Comparison of ENCODE assay signal across 18 mouse cellular contexts in the genomic region with DNA sequence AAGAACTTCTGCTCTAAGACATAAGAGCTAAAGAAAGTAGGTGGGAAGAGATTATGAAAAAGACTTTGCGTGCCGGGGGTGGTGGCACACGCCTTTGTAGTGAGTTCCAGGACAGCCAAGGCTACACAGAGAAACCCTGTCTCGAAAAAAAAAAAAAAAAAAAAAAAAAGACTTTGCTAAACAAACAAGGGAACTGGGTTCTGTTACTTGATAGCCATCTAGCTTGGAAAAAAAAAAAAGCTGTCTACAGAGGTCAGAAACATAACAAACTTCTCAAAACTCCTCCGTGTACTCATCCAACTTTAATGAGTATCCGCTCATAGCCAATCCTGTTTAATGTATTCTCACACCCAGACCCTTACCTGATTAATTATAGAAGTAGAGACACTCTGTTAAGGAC.
"Had no signal": no experiment of that assay in that cellular context is flagged by ENCODE, and none has a peak within 500 bp of the region (broad histone marks: within the 10 kb centered on the region; RNA-seq: fewer than 3 reads in every experiment).

No protein-coding gene starts in this region.

- H3K9me3 ChIP-seq: midbrain, embryonic 10.5 days; midbrain, embryonic 12.5 days; neural tube, embryonic 13.5 days; neural tube, embryonic 15.5 days had no signal

- H3K4me2 ChIP-seq: lung, embryonic 14.5 days; midbrain, embryonic 12.5 days; neural tube, embryonic 13.5 days; neural tube, embryonic 15.5 days had no signal

- ATAC-seq: midbrain, embryonic 16.5 days had no signal

- H3K36me3 ChIP-seq: midbrain, embryonic 10.5 days; midbrain, embryonic 12.5 days; neural tube, embryonic 13.5 days; neural tube, embryonic 15.5 days had no signal

- H3K4me3 ChIP-seq: midbrain, embryonic 10.5 days; midbrain, embryonic 12.5 days; myocyte; neural tube, embryonic 13.5 days; neural tube, embryonic 15.5 days had no signal

- H3K27me3 ChIP-seq: neural tube, embryonic 15.5 days had no signal

- H3K27ac ChIP-seq: midbrain, embryonic 10.5 days; midbrain, embryonic 12.5 days; neural tube, embryonic 13.5 days; neural tube, embryonic 15.5 days had no signal

- H3K9ac ChIP-seq: lung, embryonic 14.5 days; midbrain, embryonic 12.5 days; neural tube, embryonic 13.5 days; neural tube, embryonic 15.5 days had no signal

- DNase-seq: lung, embryonic 14.5 days; lung, postnatal 14 days; lung, postnatal 4 days; midbrain, embryonic 14.5 days; retina, postnatal 1 day; right cerebral cortex, adult 18-20 months; right cerebral cortex, postnatal 25 days; right cerebral cortex, postnatal 4 days; spleen, adult 18-20 months; thymus, adult 18-20 months; thymus, postnatal 14 days; thymus, postnatal 36 days had no signal
